Mouse (Mus musculus): ENCODE data around the gene Ethe1. TPM values are rescaled to one million over a fixed set of nuclear protein-coding genes. Genes with fewer than 3 reads are reported as not detected.

Gene Ethe1
- polyA plus RNA-seq, 1 experiment: 34.7 TPM

DNA sequence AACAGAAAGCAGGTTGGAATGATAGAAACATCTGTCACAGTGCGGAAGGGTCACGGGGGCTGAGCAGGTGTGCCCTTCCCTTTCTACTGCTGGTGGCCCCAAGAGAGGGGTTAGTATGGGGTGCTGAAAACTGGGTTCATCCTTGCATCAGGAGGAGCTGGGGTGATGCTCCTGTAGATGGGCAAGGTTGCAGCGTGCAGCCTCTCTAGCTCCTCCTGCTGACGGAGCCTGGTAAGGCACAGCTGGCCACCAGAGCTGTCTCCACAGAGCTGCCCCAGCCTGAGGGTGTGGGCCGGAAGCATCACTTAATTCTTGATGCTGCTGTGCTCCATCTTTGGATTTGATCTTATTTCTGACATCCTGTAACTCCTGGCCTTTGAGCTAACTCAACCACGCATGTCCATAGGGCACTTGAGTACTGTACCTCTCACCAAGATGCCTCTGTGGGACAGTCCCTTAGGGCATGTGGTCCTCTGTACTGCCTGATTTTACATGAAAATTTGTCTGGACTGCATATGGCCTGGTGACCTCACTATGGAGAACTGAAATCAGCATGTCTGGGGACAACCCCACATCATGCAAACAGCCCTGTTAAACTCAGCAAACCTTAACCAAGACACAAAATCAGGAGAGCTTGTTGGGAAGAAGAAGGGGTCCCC, 22.6 kb upstream of the Ethe1 start:
- H3ac ChIP-seq (ENCODE audit: control insufficient read depth, insufficient read length): no peak overlapping the region
- peaks cover 4% of the 10 kb centered on the region for H3K36me3 ChIP-seq (ENCODE audit: control insufficient read depth, insufficient read depth)
- H3K27me3 ChIP-seq (ENCODE audit: control insufficient read depth, insufficient read depth, insufficient read length): no peaks in the 10 kb centered on the region
- H3K79me2 ChIP-seq (ENCODE audit: control insufficient read depth, insufficient read depth): no peaks in the 10 kb centered on the region
- TF ChIP-seq MYOG (IDR thresholded peaks at IDR 0.05; ENCODE audit: control insufficient read depth in 1 of 3, insufficient read depth in 1 of 3, insufficient read length in 2 of 3, low read depth in 2 of 3) (no peak), MYOD1 (IDR thresholded peaks at IDR 0.05; ENCODE audit: control insufficient read depth in 1 of 3, insufficient read length in 2 of 3, low read depth in 2 of 3) (no peak), TCF12 (IDR thresholded peaks at IDR 0.05; ENCODE audit: insufficient read depth, poor library complexity, severe bottlenecking) (no peak)
- no peak overlapping the region for H3K4me2 ChIP-seq (ENCODE audit: low read depth)
- no peak overlapping the region for H3K4me3 ChIP-seq

DNA sequence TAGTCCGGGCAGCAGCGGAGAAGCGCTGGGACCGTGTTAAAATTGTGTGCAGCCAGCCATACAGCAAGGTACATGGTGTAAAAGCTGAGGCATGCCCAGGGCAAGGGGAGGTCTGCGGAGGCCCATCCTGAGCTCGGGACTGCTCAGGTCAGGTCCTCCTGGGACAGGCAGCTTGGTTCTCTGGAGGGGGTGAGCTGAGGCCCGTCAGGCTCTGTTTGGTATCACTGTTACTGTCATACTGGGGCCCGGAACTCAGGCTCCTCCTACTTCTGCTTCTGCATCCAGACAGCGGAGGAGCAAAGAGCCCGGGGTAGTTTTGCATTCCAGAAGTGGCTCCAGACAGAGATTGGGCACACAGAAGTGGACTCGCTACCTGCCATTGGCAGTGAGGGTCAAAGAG, 21.7 kb upstream of the Ethe1 start:
- no peak overlapping the region for H3K4me3 ChIP-seq
- no peaks in the 10 kb centered on the region for H3K27me3 ChIP-seq (ENCODE audit: control insufficient read depth, insufficient read depth, insufficient read length)
- peaks cover 4% of the 10 kb centered on the region for H3K36me3 ChIP-seq (ENCODE audit: control insufficient read depth, insufficient read depth)
- no peaks in the 10 kb centered on the region for H3K79me2 ChIP-seq (ENCODE audit: control insufficient read depth, insufficient read depth)
- no peak for TF ChIP-seq TCF12 (IDR thresholded peaks at IDR 0.05; ENCODE audit: insufficient read depth, poor library complexity, severe bottlenecking)
- TF ChIP-seq MYOG (IDR thresholded peaks at IDR 0.05; ENCODE audit: control insufficient read depth in 1 of 3, insufficient read depth in 1 of 3, insufficient read length in 2 of 3, low read depth in 2 of 3): no peak
- TF ChIP-seq SRF (IDR thresholded peaks at IDR 0.05; ENCODE audit: control insufficient read depth, insufficient read length, low read depth): no peak
- no peak overlapping the region for H3ac ChIP-seq (ENCODE audit: control insufficient read depth, insufficient read length)
- H3K4me2 ChIP-seq (ENCODE audit: low read depth): no peak overlapping the region

DNA sequence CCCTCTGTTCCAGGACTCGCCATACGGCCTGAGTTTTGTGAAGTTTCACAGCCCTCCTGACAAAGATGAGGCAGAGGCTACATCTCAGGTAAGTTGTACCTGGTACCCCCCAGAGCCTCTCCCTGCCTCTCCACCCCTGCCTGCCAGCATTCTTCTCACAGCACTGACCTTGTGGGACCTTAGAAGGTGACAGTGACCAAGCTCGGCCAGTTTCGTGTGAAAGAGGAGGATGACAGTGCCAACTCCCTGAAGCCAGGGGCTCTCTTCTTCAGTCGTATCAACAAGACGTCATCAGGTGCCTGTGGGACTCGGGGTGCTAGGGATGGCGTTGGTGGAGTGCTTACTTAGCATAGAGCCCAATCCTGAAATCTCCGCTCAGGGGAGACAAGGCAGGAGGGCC, 21.1 kb upstream of the Ethe1 start:
- Histone ChIP-seq H3K36me3 (ENCODE audit: control insufficient read depth, insufficient read depth) (peaks cover 4% of the 10 kb centered on the region), H3K79me2 (ENCODE audit: control insufficient read depth, insufficient read depth) (no peaks in the 10 kb centered on the region), H3ac (ENCODE audit: control insufficient read depth, insufficient read length) (no peak overlapping the region), H3K27me3 (ENCODE audit: control insufficient read depth, insufficient read depth, insufficient read length) (no peaks in the 10 kb centered on the region), H3K4me2 (ENCODE audit: low read depth) (no peak overlapping the region), H3K4me3 (no peak overlapping the region)
- TF ChIP-seq TCF3 (IDR thresholded peaks at IDR 0.05; ENCODE audit: insufficient read length, low read depth): no peak
- TF ChIP-seq TCF12 (IDR thresholded peaks at IDR 0.05; ENCODE audit: insufficient read depth, poor library complexity, severe bottlenecking): no peak
- no peak for TF ChIP-seq POLR2AphosphoS2 (IDR thresholded peaks at IDR 0.05; ENCODE audit: insufficient read length, low read depth)
- no peak for TF ChIP-seq CEBPB (IDR thresholded peaks at IDR 0.05; ENCODE audit: insufficient read depth, poor library complexity, severe bottlenecking)
- TF ChIP-seq REST (IDR thresholded peaks at IDR 0.05; ENCODE audit: insufficient read depth, insufficient read length): no peak
- no peak for TF ChIP-seq USF1 (IDR thresholded peaks at IDR 0.05; ENCODE audit: low read depth)
- TF ChIP-seq MAX (IDR thresholded peaks at IDR 0.05; ENCODE audit: low read depth): no peak
- no peak for TF ChIP-seq POLR2A (IDR thresholded peaks at IDR 0.05; ENCODE audit: insufficient read length, low read depth)
- no peak for TF ChIP-seq E2F4 (IDR thresholded peaks at IDR 0.05; ENCODE audit: insufficient read depth)
- TF ChIP-seq MYOG (IDR thresholded peaks at IDR 0.05; ENCODE audit: control insufficient read depth in 1 of 3, insufficient read depth in 1 of 3, insufficient read length in 2 of 3, low read depth in 2 of 3): no peak
- no peak for TF ChIP-seq SRF (IDR thresholded peaks at IDR 0.05; ENCODE audit: control insufficient read depth, insufficient read length, low read depth)
- TF ChIP-seq MYOD1 (IDR thresholded peaks at IDR 0.05; ENCODE audit: control insufficient read depth in 1 of 3, insufficient read length in 2 of 3, low read depth in 2 of 3): no peak

DNA sequence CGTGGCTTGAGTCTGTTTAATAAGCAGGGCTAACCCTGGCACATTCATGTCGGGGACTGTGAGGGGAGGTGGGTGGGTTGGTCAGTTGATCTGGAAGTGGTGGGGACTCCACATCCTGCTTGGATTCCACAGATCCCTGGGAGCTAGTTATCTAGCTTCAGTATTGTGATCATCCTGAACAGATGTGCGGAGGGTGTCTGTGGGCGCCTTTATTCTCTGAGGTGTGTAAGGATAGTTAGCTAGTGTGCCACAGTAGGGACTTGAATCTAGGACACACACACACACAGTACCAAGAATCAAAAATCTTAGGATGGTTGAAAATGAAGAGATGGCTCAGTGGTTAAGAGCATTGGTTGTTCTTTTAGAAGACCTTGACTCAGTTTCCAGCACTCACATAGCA, 18.8 kb upstream of the Ethe1 start:
- Histone ChIP-seq H3K4me2 (ENCODE audit: low read depth) (no peak overlapping the region), H3K4me3 (no peak overlapping the region), H3K36me3 (ENCODE audit: control insufficient read depth, insufficient read depth) (no peaks in the 10 kb centered on the region), H3K27me3 (ENCODE audit: control insufficient read depth, insufficient read depth, insufficient read length) (no peaks in the 10 kb centered on the region), H3ac (ENCODE audit: control insufficient read depth, insufficient read length) (no peak overlapping the region), H3K79me2 (ENCODE audit: control insufficient read depth, insufficient read depth) (no peaks in the 10 kb centered on the region)
- no peak for TF ChIP-seq CEBPB (IDR thresholded peaks at IDR 0.05; ENCODE audit: insufficient read depth, poor library complexity, severe bottlenecking)
- no peak for TF ChIP-seq MYOG (IDR thresholded peaks at IDR 0.05; ENCODE audit: control insufficient read depth in 1 of 3, insufficient read depth in 1 of 3, insufficient read length in 2 of 3, low read depth in 2 of 3)
- TF ChIP-seq REST (IDR thresholded peaks at IDR 0.05; ENCODE audit: insufficient read depth, insufficient read length): no peak

GRCm38 (mm10) chr7:24571071-24571470, 16.3 kb upstream of the Ethe1 start:
- no peak overlapping the region for H3ac ChIP-seq (ENCODE audit: control insufficient read depth, insufficient read length)
- TF ChIP-seq POLR2AphosphoS2 (IDR thresholded peaks at IDR 0.05; ENCODE audit: insufficient read length, low read depth) (no peak), TCF3 (IDR thresholded peaks at IDR 0.05; ENCODE audit: insufficient read length, low read depth) (no peak), POLR2A (IDR thresholded peaks at IDR 0.05; ENCODE audit: insufficient read length, low read depth) (no peak)
- no peaks in the 10 kb centered on the region for H3K27me3 ChIP-seq (ENCODE audit: control insufficient read depth, insufficient read depth, insufficient read length)
- no peak overlapping the region for H3K4me2 ChIP-seq (ENCODE audit: low read depth)
- no peak overlapping the region for H3K4me3 ChIP-seq
- H3K36me3 ChIP-seq (ENCODE audit: control insufficient read depth, insufficient read depth): no peaks in the 10 kb centered on the region
- H3K79me2 ChIP-seq (ENCODE audit: control insufficient read depth, insufficient read depth): no peaks in the 10 kb centered on the region

DNA sequence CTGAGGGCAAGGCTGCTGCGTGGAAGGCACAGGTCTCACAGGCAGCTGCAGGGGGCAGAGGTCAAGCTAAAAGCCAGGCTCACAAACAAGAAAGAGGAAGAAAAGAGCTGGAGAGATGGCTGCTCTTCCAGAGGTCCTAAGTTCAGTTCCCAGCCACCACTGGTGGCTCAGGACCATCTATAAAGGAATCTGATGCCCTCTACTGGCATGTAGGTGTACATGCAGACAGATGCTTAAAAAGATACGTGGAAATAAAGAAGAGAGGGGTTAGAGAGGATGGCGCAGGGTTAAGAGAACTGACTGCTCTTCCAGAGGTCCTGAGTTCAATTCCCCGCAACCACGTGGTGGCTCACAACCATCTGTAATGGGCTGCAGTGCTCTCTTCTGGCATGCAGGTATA, 14.9 kb upstream of the Ethe1 start:
- H3K36me3 ChIP-seq (ENCODE audit: control insufficient read depth, insufficient read depth): no peaks in the 10 kb centered on the region

More for the DNA sequence above, 14.9 kb upstream of the Ethe1 start:
- no peaks in the 10 kb centered on the region for H3K79me2 ChIP-seq (ENCODE audit: control insufficient read depth, insufficient read depth)
- no peak overlapping the region for H3K4me2 ChIP-seq (ENCODE audit: low read depth)
- H3ac ChIP-seq (ENCODE audit: control insufficient read depth, insufficient read length): no peak overlapping the region
- H3K27me3 ChIP-seq (ENCODE audit: control insufficient read depth, insufficient read depth, insufficient read length): no peaks in the 10 kb centered on the region
- TF ChIP-seq REST (IDR thresholded peaks at IDR 0.05; ENCODE audit: insufficient read depth, insufficient read length) (no peak), E2F4 (IDR thresholded peaks at IDR 0.05; ENCODE audit: insufficient read depth) (no peak), MYOG (IDR thresholded peaks at IDR 0.05; ENCODE audit: control insufficient read depth in 1 of 3, insufficient read depth in 1 of 3, insufficient read length in 2 of 3, low read depth in 2 of 3) (no peak), USF1 (IDR thresholded peaks at IDR 0.05; ENCODE audit: low read depth) (no peak), MAX (IDR thresholded peaks at IDR 0.05; ENCODE audit: low read depth) (no peak), SRF (IDR thresholded peaks at IDR 0.05; ENCODE audit: control insufficient read depth, insufficient read length, low read depth) (no peak), TCF12 (IDR thresholded peaks at IDR 0.05; ENCODE audit: insufficient read depth, poor library complexity, severe bottlenecking) (no peak), POLR2AphosphoS2 (IDR thresholded peaks at IDR 0.05; ENCODE audit: insufficient read length, low read depth) (no peak), TCF3 (IDR thresholded peaks at IDR 0.05; ENCODE audit: insufficient read length, low read depth) (no peak), CEBPB (IDR thresholded peaks at IDR 0.05; ENCODE audit: insufficient read depth, poor library complexity, severe bottlenecking) (no peak), POLR2A (IDR thresholded peaks at IDR 0.05; ENCODE audit: insufficient read length, low read depth) (no peak), MYOD1 (IDR thresholded peaks at IDR 0.05; ENCODE audit: control insufficient read depth in 1 of 3, insufficient read length in 2 of 3, low read depth in 2 of 3) (no peak)
- H3K4me3 ChIP-seq: no peak overlapping the region

Data from myocyte (in vitro differentiated cells).